Mouse (Mus musculus) splenic B cell, adult 2 months (primary cell): ENCODE results near the gene Ctsw.
"Not testable (repeated sequence)": the region's sequence is repeated elsewhere in the genome, so short reads cannot be mapped to it uniquely, and the experiment has no call there.

ENCODE experiments used
- DNase-seq: peaks from one replicate; pipeline ENCODE4 v3.0.0-alpha.2; 2011; ENCODE audit warnings: low read depth, low spot score
- H3K27me3 ChIP-seq: 2 replicates; pipeline ENCODE4 v1.6.1; 2012; ENCODE audit warnings: mild to moderate bottlenecking, low read length, moderate library complexity, mixed read lengths; ENCODE audit not compliant: control insufficient read depth, poor library complexity, insufficient read depth, severe bottlenecking
- H3K36me3 ChIP-seq: 2 replicates; pipeline ENCODE4 v1.6.1; 2012; ENCODE audit warnings: mild to moderate bottlenecking, low read length, moderate library complexity, mixed read lengths; ENCODE audit not compliant: control insufficient read depth, poor library complexity, insufficient read depth, severe bottlenecking

Gene Ctsw

DNA sequence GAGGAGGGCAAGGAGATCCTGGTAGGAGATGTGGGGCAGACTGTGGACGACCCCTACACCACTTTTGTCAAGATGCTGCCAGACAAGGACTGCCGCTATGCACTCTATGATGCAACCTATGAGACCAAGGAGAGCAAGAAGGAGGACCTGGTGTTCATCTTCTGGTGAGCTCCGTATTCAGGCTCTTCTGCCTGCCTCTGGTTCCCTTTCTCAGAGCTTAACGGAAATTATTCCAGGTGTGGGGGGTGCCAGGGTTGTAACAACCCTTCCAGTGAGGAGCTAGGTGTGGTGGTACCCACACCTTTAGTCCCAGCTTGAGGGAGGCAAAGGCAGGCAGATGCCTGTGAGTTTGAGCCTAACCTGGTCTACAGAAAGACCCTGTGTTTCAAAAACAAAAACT is 24.3 kb upstream of the Ctsw start:
- no peak for DNase-seq
- Histone ChIP-seq H3K36me3 (peaks cover 19% of the 10 kb centered on the region), H3K27me3 (no peaks in the 10 kb centered on the region)

DNA sequence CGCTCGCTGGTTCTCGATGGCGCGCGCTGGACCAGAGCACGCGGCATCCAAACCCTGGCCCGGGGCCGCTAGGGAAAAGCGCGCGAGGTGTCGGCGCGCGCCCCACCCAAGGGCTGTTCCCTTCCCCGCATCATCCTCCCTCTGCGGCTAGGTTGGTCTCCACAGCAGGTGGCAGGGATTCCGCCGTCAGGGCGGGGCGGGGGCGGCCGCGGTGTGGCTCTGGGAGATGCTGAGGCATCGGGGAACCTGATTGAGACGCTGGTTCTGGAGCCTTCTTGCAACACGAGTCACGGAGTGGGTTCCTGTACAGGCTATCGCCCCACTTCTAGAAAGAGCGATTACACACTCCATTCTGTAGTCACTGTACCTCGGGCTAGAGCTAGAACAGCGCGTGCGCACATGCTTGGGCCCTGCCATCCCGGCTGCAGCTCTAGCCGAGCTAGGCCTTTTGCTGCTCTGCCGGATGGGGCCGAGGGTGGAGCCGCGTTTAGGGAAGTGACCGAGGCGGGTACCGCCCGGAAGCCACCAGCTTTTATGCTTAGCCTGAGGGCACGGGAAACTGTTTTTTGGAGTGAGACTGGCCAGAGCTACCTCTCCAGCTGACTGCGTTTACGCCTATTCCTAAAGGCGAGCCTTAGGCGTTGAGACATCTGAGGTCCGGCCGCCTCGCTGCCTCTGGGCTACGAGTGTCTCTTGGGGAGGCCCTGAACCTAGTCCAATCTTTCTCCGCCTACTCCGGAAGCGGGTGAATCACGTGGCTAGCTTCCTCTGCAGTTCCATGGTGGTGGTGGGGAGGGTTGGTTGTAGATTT is 22.8 kb upstream of the Ctsw start:
- Histone ChIP-seq H3K27me3 (no peaks in the 10 kb centered on the region), H3K36me3 (peaks cover 14% of the 10 kb centered on the region)
- DNase-seq, result peak; percentile 91

DNA sequence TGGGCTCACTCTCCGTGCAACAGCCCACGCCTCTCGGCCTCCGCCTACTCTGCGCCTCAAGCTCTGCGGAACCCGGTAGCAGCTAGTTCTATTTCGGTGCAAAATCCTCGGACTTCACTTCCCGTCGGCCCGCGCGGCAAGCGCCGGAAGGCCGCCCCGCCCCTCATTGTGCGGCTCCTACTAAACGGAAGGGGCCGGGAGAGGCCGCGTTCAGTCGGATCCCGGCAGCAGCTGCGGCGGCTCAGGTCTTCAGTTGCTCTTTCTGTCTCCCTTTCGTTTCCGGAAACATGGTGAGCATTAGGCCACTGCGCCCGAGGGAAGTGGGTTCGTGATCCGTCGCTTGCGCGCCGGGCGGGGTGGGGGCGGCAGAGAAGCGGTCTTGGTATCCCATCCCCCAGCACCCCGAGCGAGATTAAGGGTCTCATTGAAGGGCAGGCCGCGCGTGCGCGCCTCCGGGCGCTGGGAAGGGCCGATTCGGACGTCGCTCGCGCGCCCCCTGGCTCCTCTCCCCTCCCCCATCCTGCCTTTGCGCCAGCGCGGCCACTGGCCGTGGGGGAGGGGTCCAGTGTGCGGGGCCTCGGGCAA is 22.1 kb upstream of the Ctsw start, which contains the start of gene Cfl1:
Cfl1 (plus strand) TSS at position 143 of the 585 bp plus-strand sequence.
- DNase-seq, result peak; percentile 96
- peaks cover 14% of the 10 kb centered on the region for H3K36me3 ChIP-seq
- H3K27me3 ChIP-seq, result no peaks in the 10 kb centered on the region

DNA sequence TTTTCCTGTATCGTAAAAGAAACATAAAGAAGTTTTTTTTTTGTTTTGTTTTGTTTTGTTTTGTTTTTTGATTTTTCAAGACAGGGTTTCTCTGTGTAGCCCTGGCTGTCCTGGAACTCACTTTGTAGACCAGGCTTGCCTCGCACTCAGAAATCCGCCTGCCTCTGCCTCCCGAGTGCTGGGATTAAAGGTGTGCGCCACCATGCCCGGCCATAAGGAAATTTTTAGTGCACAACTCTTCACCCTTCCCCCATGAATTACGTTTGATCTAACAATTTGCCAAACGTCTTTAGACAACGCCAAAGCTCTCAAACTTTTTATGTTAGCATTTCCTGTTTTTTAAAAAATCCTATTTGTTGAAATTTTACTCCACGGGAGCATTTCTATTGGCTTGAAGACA is 21.4 kb upstream of the Ctsw start:
- not testable (repeated sequence) for DNase-seq, H3K27me3 ChIP-seq
- H3K36me3 ChIP-seq, result peaks cover 12% of the 10 kb centered on the region

DNA sequence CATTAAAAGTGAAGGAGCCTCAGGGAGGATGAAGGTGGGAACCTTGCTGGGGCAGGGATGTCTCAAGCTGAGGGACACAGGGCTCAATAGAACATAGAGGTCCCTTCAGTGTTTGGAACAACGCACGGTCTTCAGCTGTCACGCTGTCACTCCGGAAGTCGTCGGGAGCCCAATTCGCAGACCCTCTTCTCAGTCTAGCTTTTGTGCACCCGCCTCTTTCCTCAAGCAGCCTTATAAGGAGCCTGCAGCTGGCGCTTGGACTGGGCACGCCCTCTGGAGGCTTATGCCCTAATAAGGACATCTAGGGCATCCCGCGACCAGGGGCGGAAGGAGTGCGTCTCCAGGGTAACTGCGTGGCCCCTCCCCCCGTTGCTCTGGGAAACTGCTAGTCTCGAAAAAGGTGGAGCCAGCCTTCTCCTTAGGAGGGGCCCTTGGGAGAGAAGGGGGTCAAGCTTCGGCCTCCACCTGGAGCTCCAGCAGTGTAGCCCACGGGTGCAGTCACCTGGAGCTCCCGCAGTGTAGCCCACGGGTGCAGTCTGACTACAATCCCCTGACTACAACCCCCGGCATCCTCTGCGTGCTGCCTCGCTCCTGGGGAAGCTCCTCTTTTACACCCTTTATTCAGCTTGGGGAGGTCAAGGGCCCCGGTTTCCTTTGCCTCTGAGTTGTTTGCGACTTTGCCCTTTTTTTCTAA is 20.7 kb upstream of the Ctsw start:
- Histone ChIP-seq H3K36me3 (peaks cover 12% of the 10 kb centered on the region), H3K27me3 (no peaks in the 10 kb centered on the region)
- DNase-seq, result peak; percentile 96

DNA sequence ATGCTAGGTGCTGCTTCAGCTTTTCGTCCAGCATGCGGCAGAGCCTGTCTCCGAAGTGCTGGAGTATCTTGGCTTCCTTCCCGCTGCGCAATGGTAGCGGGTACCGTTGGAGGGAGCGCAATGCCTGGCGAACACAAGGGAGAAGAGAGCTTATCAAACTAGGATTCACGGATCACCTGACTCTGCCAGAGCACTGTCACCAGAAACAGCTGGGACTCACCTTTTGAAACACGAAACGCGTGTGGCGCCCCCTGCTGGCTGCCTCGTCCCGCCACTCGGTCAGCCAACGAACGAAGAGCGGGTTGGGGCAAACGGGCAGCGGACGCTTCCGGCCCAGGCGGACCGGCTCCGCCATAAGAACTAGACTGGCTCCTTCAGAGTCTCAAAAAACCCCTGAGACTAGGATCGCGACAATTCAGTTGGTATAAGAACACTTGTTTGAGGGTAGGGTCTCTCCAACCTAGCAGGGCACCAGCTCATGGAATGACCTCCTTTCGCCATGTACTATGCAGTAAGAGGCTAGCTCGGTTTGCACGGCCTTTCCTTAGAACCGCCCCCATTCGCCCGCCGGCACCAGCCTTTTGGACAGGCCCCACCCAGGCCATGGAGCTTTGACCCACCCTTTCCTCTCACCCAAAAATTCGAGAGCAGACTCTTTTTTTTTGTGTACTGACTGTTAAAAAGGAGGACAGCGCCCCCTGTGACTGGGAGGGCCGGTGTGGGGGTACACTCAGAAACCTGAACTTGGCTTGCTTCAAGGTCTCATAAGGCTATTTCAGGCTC is 19.7 kb upstream of the Ctsw start, which contains the start of gene Mus81:
Mus81 (minus strand) TSS at position 635 of the 783 bp plus-strand sequence.
- peak; percentile 97 for DNase-seq

DNA sequence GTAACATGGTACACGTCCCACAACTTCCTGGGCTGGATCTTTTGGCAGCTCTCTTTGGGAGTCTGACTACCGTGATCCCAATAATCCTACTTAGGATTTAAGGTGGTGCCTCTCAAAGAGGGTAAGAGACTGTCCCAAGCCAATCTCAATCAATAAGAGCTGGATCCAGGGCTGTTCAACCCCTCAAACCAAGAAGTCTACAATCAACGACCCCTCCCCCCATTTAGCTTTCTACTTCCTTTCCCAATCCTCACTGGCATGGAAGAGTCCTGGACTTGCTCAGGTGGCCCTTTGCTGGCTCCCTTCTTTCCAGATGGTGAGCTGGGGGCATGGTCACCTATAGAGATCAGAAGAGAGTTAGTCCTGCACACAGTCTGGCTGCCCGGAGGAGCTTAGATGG is 18.5 kb upstream of the Ctsw start:
- no peak for DNase-seq
- Histone ChIP-seq H3K27me3 (no peaks in the 10 kb centered on the region), H3K36me3 (peaks cover 3% of the 10 kb centered on the region; the same call in 1 of the 2 replicates)

More for the DNA sequence above, 19.7 kb upstream of the Ctsw start, which contains the start of gene Mus81:
- no peaks in the 10 kb centered on the region for H3K27me3 ChIP-seq
- peaks cover 8% of the 10 kb centered on the region for H3K36me3 ChIP-seq

DNA sequence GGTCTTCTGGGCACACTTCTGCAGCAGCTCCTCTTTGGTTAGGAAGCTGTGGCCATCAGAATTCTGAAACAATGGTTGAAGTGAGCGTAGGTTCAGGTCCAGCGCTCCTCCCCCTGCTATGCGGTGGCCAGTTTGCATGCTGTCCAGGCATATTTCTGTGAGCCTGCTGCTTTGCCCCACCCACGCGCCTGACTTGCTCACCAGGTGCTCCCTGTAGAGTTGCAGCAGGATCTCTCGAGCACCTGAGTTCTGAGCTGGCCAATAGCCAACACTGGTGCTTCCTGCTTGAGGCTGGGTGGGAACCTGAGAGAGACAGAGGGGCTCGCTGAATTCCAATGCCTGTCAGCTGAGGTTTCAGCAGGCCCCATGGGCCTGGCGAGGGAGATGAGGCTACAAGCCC is 18.0 kb upstream of the Ctsw start:
- no peak for DNase-seq
- peaks cover 3% of the 10 kb centered on the region; the same call in 1 of the 2 replicates for H3K36me3 ChIP-seq
- no peaks in the 10 kb centered on the region for H3K27me3 ChIP-seq

DNA sequence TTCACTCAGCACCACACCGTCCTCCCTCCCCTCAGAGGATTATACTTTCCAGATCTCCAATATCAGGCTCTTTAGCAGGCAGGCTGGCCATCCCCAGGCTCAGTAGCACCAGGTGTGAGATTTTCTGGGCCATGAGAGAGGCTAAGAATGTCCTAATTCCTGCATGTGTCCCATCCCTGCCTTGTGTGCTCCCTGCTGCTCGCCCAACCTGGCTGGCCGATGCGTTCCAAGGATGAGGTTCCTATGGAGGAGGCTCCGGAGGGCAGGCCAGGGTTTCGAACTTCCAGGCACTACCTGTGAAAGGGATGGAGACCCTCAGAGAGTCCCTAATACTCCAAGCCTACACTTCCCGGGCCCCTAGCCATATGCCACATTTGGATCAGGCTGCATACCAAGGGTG is 17.5 kb upstream of the Ctsw start:
- Histone ChIP-seq H3K36me3 (peaks cover 3% of the 10 kb centered on the region; the same call in 1 of the 2 replicates), H3K27me3 (no peaks in the 10 kb centered on the region)
- no peak for DNase-seq

DNA sequence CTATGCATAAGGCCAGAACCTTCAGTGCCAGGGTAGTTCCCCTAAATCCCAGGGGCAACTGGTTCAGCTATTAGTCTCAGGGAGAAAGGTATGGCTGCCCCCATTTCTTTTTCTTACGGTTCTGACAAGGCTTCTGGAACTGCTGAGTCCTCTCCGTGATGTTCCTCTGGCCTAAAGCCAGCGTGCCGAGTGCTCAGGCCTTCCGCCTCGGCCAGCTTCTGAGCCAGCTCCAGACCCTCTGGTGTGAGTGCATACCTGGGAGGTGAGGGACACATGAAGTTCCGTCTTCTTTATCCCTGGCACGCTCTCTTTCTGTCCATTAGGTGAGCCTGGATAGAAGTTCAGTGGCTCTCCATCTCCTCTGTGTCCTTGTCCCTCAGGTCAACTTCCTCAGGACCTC is 17.1 kb upstream of the Ctsw start:
- Histone ChIP-seq H3K27me3 (no peaks in the 10 kb centered on the region), H3K36me3 (peaks cover 3% of the 10 kb centered on the region; the same call in 1 of the 2 replicates)

DNA sequence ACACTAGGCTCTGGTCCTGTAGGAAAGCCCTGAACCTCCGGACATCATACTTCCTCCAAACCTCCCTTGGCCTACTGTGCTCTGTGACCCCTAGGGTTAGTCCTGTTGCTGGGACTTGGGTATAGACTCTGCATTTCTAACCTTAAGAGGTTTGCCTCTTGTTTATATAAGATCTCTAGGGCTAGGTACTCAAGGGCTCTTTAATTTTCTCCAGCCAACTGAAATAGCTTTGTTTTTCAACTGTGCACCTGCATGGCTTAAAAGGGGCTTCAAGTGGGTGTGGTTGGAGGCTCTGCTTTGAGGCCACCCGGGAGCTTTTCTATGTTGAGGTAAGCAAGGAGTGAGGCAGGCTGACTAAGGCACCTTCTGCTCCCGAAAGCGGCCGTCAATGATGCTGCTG is 16.2 kb upstream of the Ctsw start:
- no peak for DNase-seq
- no peaks in the 10 kb centered on the region for H3K27me3 ChIP-seq
- peaks cover 3% of the 10 kb centered on the region; the same call in 1 of the 2 replicates for H3K36me3 ChIP-seq

More for the DNA sequence above, 17.1 kb upstream of the Ctsw start:
- no peak for DNase-seq

DNA sequence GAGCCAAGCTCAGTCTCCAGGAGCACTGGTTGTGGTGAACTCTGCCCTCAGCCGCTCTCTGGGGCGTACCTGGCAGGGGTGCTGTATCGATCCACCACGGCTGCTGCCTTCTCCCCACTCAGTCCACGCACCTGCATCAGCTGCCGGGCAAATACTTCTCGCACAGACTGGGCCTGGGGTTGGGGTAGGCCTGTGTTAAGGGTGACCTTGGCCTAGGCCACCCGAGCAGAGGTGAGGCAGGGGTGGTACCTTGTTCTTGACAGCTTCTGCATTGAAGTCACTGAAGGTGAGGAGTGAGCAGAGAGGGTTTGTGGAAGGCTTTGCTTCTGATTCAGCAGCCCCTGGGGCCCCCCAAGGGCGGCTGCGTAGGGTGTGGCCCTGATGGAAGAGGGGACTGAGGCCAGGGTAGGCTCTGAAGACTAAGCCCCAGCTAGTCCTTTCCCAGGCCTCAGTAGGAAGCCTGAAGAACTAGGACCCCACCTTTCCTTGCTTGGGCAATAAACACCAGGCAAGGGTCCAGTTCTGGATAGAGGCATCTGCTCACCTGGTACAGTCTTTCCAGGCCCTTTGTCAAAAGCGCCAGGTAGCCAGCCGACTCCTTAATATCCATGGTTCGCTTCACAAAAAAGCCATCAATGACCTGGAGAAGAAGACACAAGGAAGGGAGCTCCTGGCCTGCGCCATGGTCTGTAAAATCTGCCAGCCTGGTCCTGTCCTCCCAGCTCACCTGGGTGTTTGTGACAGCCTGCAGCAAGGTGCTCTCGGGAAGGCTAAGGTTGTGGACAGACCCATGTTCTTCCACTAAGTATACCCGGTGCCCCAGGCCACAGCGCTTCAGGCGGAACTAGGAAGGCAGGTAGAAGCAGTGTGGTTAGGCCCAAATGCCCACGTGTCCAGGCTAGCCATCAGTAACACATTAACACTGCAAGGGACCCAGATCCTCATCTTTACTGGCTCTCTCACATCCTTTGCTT is 15.4 kb upstream of the Ctsw start:
- no peak for DNase-seq
- peaks cover 3% of the 10 kb centered on the region; the same call in 1 of the 2 replicates for H3K36me3 ChIP-seq
- no peaks in the 10 kb centered on the region for H3K27me3 ChIP-seq

DNA sequence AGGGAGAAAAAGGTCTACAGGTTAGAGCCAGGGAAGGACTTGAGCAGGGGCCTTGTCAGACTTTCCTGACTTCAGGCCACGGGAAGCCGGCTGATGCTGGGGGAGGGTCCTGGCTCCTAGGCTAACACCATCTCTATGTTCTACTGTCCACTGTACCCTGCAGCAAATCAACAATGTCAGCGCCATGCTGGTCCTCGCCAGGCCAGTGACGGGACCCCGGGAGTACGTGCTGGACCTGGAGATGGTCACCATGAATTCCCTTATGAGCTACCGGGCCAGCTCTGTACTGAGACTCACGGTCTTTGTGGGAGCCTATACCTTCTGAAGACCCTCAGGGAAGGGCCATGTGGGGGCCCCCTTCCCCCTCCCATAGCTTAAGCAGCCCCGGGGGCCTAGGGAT is 13.1 kb upstream of the Ctsw start:
- no peak for DNase-seq
- peaks cover 3% of the 10 kb centered on the region; the same call in 1 of the 2 replicates for H3K36me3 ChIP-seq
- no peaks in the 10 kb centered on the region for H3K27me3 ChIP-seq
